In the genomic region with DNA sequence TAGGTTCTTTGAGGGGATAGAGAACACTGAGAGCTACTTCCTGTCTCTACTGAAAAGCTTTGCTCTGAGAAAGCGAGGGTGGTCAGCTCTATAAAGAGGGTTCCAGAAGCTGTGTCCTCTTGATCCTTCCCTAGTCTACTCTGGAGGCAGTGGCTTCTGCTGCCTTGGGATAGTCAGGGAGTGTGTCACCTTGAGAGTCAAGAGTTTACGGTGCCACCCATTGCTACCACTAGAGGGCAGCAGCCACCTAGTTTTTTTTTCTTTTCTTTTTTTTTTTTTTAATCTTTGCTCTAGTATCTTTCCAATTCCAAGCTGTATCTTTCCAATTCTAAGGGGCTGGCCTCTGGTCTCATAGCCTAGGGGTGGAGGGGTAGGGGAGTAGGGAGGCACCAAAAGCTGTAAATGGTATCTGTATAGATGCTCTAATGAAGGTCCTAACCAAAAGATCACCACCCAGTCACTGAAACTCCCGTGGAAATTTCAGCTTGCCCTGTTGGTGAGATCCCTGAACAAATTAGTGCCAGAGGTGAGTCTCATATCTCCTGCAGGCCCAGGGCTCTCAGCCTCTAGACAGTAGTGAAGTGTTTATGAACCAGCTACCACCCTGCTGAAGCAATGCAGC, we compare ENCODE assay signal across 7 mouse cellular contexts. TPM values are rescaled to one million over a fixed set of nuclear protein-coding genes. Genes with fewer than 3 reads are reported as not detected.
A peak's percentile ranks its signal among the peaks of the same experiment; 100 is the strongest.
DNase-seq lines count a peak whose midpoint lies in the region; ATAC-seq and TF ChIP-seq lines count a peak whose summit lies in the region.

No protein-coding gene starts in this region.

- H3K36me3 ChIP-seq in heart, embryonic 10.5 days: peaks cover 6% of the 10 kb centered on the region; the same call in 1 of the 2 replicates
- H3K36me3 ChIP-seq in limb, embryonic 14.5 days (ENCODE audit: control insufficient read depth, insufficient read depth, low read length): no peaks in the 10 kb centered on the region

- no peak overlapping the region for H3K4me3 ChIP-seq in heart, embryonic 10.5 days
- no peak overlapping the region for H3K4me3 ChIP-seq in limb, embryonic 14.5 days (replicated peaks; ENCODE audit: low read length)

- H3K4me1 ChIP-seq in heart, embryonic 10.5 days: peaks cover 56% of the 10 kb centered on the region
- H3K4me1 ChIP-seq in limb, embryonic 14.5 days (ENCODE audit: control insufficient read depth, insufficient read depth, low read length): peaks cover 15% of the 10 kb centered on the region

- 21% methylated on average over 3 of the region's 3 CpGs for WGBS in heart, embryonic 10.5 days
- WGBS in limb, embryonic 14.5 days: 17% methylated on average over 3 of the region's 3 CpGs

- no peak overlapping the region for H3K27ac ChIP-seq in heart, embryonic 10.5 days
- no peak overlapping the region for H3K27ac ChIP-seq in limb, embryonic 14.5 days (replicated peaks; ENCODE audit: low read depth, low read length)

- TF ChIP-seq POLR2A in limb, embryonic 14.5 days (IDR thresholded peaks at IDR 0.05; ENCODE audit: borderline replicate concordance, extremely low read depth, insufficient read depth, insufficient read length): no peak

- no peak overlapping the region for H3K4me2 ChIP-seq in limb, embryonic 14.5 days (replicated peaks; ENCODE audit: low read depth, low read length, severe bottlenecking)

- ATAC-seq in limb, embryonic 14.5 days (ENCODE audit: low FRiP score, low read depth): no peak

- no peak overlapping the region for H3K9ac ChIP-seq in limb, embryonic 14.5 days (ENCODE audit: low read depth, low read length, severe bottlenecking)

- peak; percentile 69 to 70 for DNase-seq in layer of hippocampus, postnatal 14 days (ENCODE audit: low spot score in 2 of 2)
- DNase-seq in layer of hippocampus, adult 9-11 months: no peak
- peak; percentile 85 for DNase-seq in NIH3T3 (ENCODE audit: low read depth)
- peak; percentile 69 to 79 for DNase-seq in cerebellum, adult 18-20 months
- peak; percentile 74 for DNase-seq in heart, embryonic 10.5 days (ENCODE audit: low spot score)
- peak; percentile 77 for DNase-seq in limb, embryonic 14.5 days (ENCODE audit: low spot score)
- DNase-seq in retina, adult 2 months (ENCODE audit: low read depth, low spot score): peak; percentile 33

- H3K27me3 ChIP-seq in heart, embryonic 10.5 days (ENCODE audit: insufficient read depth, poor library complexity, severe bottlenecking): peaks cover 82% of the 10 kb centered on the region
- peaks cover 75% of the 10 kb centered on the region for H3K27me3 ChIP-seq in limb, embryonic 14.5 days (ENCODE audit: control insufficient read depth, insufficient read depth, low read length)

- H3K9me3 ChIP-seq in heart, embryonic 10.5 days: no peaks in the 10 kb centered on the region
- H3K9me3 ChIP-seq in limb, embryonic 14.5 days (ENCODE audit: control insufficient read depth, low read length): no peaks in the 10 kb centered on the region

RNA-seq across cellular contexts. Expression of a gene that starts 3.3 kb away (rescaled TPM):
- total RNA-seq in layer of hippocampus, postnatal 14 days (2021): 10 to 100 TPM; 43.7 to 46.5 TPM
- 0.31 and 0.42 TPM in 2 replicates for polyA plus RNA-seq in heart, embryonic 10.5 days (2016; fragmentation: Nextera tagmentation; extraction: Ambion mirVana)
- 35.5 and 59.3 TPM in 2 replicates for polyA plus RNA-seq in limb, embryonic 14.5 days (2012; rRNA removed)
- polyA plus RNA-seq in limb, embryonic 14.5 days (2014; fragmentation: Nextera tagmentation; extraction: Ambion mirVana): 2.4 and 2.5 TPM in 2 replicates

RNA-seq across cellular contexts. Expression of a gene that starts 9.4 kb away (rescaled TPM):
- 1 to 10 TPM; 1.8 to 2.6 TPM for total RNA-seq in layer of hippocampus, postnatal 14 days (2021)
- polyA plus RNA-seq in heart, embryonic 10.5 days (2016; fragmentation: Nextera tagmentation; extraction: Ambion mirVana): 43.2 and 60.8 TPM in 2 replicates
- 5.1 and 10.0 TPM in 2 replicates for polyA plus RNA-seq in limb, embryonic 14.5 days (2012; rRNA removed)
- polyA plus RNA-seq in limb, embryonic 14.5 days (2014; fragmentation: Nextera tagmentation; extraction: Ambion mirVana): 12.4 and 14.0 TPM in 2 replicates

RNA-seq across cellular contexts. Expression of a gene that starts 14.7 kb away (rescaled TPM):
- 1 to 10 TPM; 6.0 to 6.7 TPM for total RNA-seq in layer of hippocampus, postnatal 14 days (2021)
- polyA plus RNA-seq in heart, embryonic 10.5 days (2016; fragmentation: Nextera tagmentation; extraction: Ambion mirVana): 26.6 and 32.4 TPM in 2 replicates
- 7.8 and 11.9 TPM in 2 replicates for polyA plus RNA-seq in limb, embryonic 14.5 days (2012; rRNA removed)
- polyA plus RNA-seq in limb, embryonic 14.5 days (2014; fragmentation: Nextera tagmentation; extraction: Ambion mirVana): 2.5 and 5.5 TPM in 2 replicates
